Mouse (Mus musculus) small intestine, adult 2 months (tissue): Measurements from ENCODE around the gene Rdh19.

Experiments
- CTCF ChIP-seq: fragments of 200-500 bp; IDR thresholded peaks from 2 replicates; pipeline ENCODE4 v1.5.1; 2012; ENCODE audit warnings: low read depth, mild to moderate bottlenecking, control low read depth, inconsistent platforms, low read length, moderate library complexity, mixed read lengths; ENCODE audit not compliant: insufficient replicate concordance, insufficient read length; ENCODE audit errors: extremely low read depth
- POLR2A ChIP-seq: fragments of 200-500 bp; IDR thresholded peaks from 2 replicates; pipeline ENCODE4 v1.6.1; 2012; ENCODE audit warnings: low read depth, mild to moderate bottlenecking, control low read depth, inconsistent platforms, low read length, moderate library complexity

- TF ChIP-seq CTCF (no peak), POLR2A (no peak)
These were observed 28.7 kb downstream of the Rdh19 start for GRCm38 (mm10) chr10:127878262-127879057.
